Mouse (Mus musculus): ENCODE results near the gene Etl4.

- no peak for TF ChIP-seq TCF12 (IDR thresholded peaks at IDR 0.05; ENCODE audit: insufficient read depth, poor library complexity, severe bottlenecking)
- TF ChIP-seq E2F4 (IDR thresholded peaks at IDR 0.05; ENCODE audit: insufficient read depth): no peak
- no peak for TF ChIP-seq POLR2A (IDR thresholded peaks at IDR 0.05; ENCODE audit: insufficient read length, low read depth)
- TF ChIP-seq MAX (IDR thresholded peaks at IDR 0.05; ENCODE audit: low read depth): no peak
Observed at GRCm38 (mm10) chr2:20770171-20770570, 860.6 kb downstream of the Etl4 start.

Data from myocyte (in vitro differentiated cells).